Mouse (Mus musculus) heart, embryonic 11.5 days (tissue): ENCODE data around the gene Phf1. TPM values are rescaled to one million over a fixed set of nuclear protein-coding genes. Genes with fewer than 3 reads are reported as not detected.

Experiments
- ATAC-seq: fragments of 200-750 bp; cut with Nextera tagmentation; replicated peaks from 2 replicates; pipeline ENCODE4 v1.8.0; 2017; ENCODE audit warnings: moderate library complexity; ENCODE audit not compliant: insufficient number of reproducible peaks, low FRiP score, low TSS enrichment
- H3K27ac ChIP-seq: fragments of 300-500 bp; sonication (generic); 2 replicates; pipeline ENCODE4 v1.5.1; 2014; ENCODE audit warnings: mild to moderate bottlenecking, low read depth, low read length
- H3K27me3 ChIP-seq: fragments of 300-500 bp; sonication (generic); 2 replicates; pipeline ENCODE4 v1.6.1; 2014; ENCODE audit warnings: mild to moderate bottlenecking, low read length, mixed read lengths; ENCODE audit not compliant: control insufficient read depth, insufficient read depth
- H3K36me3 ChIP-seq: fragments of 300-500 bp; sonication (generic); 2 replicates; pipeline ENCODE4 v1.6.1; 2014; ENCODE audit warnings: mild to moderate bottlenecking, low read length, moderate library complexity, mixed read lengths; ENCODE audit not compliant: control insufficient read depth, insufficient read depth
- H3K4me1 ChIP-seq: fragments of 300-500 bp; sonication (generic); 2 replicates; pipeline ENCODE4 v1.6.1; 2014; ENCODE audit warnings: low read length; ENCODE audit not compliant: control insufficient read depth, insufficient read depth
- H3K4me2 ChIP-seq: fragments of 300-500 bp; sonication (generic); 2 replicates; pipeline ENCODE4 v1.6.1; 2014; ENCODE audit warnings: mild to moderate bottlenecking, moderate library complexity
- H3K4me3 ChIP-seq: fragments of 300-500 bp; sonication (generic); 2 replicates; pipeline ENCODE4 v1.5.1; 2014; ENCODE audit warnings: low read depth, low read length
- H3K9ac ChIP-seq: fragments of 300-500 bp; sonication (generic); 2 replicates; pipeline ENCODE4 v1.6.1; 2014; ENCODE audit warnings: mild to moderate bottlenecking, low read depth, low read length, moderate library complexity
- H3K9me3 ChIP-seq: fragments of 300-500 bp; sonication (generic); replicated peaks from 2 replicates; pipeline ENCODE4 v1.6.1; 2016; ENCODE audit warnings: low read length; ENCODE audit not compliant: control insufficient read depth
- WGBS: fragments of 180-500 bp; shearing (Covaris S2); extraction: QIAGEN DNeasy Blood & Tissue Kit; methylation state at CpG from one replicate; pipeline ENCODE4 v1.1.7; 2014; ENCODE audit not compliant: insufficient replicate concordance; 5-methylcytosine and 5-hydroxymethylcytosine counted together
- polyA plus RNA-seq: library from polyadenylated mRNA; unstranded; fragments of >200 nt; fragmentation: Nextera tagmentation; extraction: Ambion mirVana; gene quantifications from 2 replicates; pipeline ENCODE4 v1.2.1, GENCODE M21; 2014

The Phf1 gene
- polyA plus RNA-seq, 1 experiment from 2014 or later: 5.7 TPM

GRCm38 (mm10) chr17:26937883-26938695, 5.2 kb downstream of the Phf1 start:
- Histone ChIP-seq H3K9ac (peak overlapping the region; percentile 85), H3K27me3 (no peaks in the 10 kb centered on the region), H3K36me3 (peaks cover 9% of the 10 kb centered on the region), H3K4me1 (peaks cover 31% of the 10 kb centered on the region), H3K27ac (peak overlapping the region; percentile 96; the same call in 1 of the 2 replicates), H3K9me3 (no peaks in the 10 kb centered on the region), H3K4me2 (peak overlapping the region; percentile 99), H3K4me3 (peak overlapping the region; percentile 67)
- 55% methylated on average over 16 of the region's 16 CpGs for WGBS
- no peak for ATAC-seq

DNA sequence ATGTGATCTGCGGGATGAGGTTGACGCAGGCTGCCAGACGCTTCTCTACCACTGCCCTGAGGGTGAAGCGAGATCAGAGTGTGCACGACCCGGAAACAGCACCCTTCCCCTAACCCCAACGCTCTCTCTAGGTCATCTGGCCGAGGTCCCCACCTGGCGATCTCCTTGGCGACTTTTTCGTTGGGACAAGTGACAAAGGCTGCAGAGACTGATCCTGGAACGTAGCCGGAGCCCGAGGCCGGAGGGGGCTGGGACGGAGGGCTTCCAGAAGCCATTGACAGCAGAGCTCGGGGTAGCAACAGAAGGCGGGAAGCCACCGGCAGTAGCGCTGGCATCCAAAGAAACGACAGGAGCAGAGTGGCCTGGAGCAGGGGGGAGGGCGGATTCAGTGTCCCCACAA, 5.9 kb downstream of the Phf1 start:
- no peaks in the 10 kb centered on the region for H3K27me3 ChIP-seq
- peak overlapping the region; percentile 85 for H3K9ac ChIP-seq
- H3K4me1 ChIP-seq: peaks cover 30% of the 10 kb centered on the region
- peaks cover 9% of the 10 kb centered on the region for H3K36me3 ChIP-seq
- WGBS: 0% methylated on average over 22 of the region's 22 CpGs
- no peak for ATAC-seq
- H3K9me3 ChIP-seq: no peaks in the 10 kb centered on the region
- peak overlapping the region; percentile 67 for H3K4me3 ChIP-seq
- H3K27ac ChIP-seq: peak overlapping the region; percentile 96
- H3K4me2 ChIP-seq: peak overlapping the region; percentile 99

DNA sequence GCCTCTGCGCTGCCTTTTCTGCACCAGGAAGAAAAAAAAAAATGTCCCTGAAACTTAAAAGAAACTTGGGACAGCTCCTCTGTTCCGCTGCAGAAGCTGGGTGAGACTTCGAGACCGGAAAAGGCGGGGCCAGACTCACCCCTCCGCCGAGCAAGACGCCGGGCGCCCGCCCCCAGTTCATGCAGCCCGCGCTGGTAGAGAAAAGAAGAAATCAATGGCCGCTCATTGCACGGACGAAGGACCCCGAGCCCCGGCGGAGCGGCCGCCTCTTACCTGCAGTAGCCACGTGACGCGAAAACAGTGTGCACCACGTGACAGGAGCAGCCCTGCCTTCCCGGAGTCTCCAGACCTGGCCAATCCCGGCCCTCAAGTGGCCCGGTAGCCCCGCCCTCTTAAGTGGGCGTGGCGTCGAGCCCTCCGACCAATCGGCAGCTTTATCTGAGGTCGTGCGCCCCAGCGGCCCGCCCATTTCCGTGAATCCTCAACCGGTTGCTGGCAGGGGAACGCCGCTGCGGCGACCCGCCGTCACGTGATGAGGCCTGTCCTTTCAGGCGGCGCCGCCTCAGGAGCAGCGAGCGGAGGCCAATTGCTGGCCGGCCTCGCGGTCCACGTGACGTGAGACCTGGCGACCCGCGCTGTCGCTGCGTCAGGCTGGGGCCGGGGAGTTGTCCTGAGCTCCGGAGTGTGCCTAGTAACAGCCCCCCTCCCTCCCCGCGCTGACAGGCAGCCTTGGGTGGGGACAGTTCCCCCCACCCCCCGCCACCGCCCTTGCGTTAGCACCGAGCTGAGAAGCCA, 6.5 kb downstream of the Phf1 start, which contains the start of gene Cuta:
TSS of gene Cuta (minus strand) at position 392 of the 795 bp plus-strand sequence.
- peak within 1 kb of the TSS; percentile 85 for H3K9ac ChIP-seq
- peaks cover 9% of the 10 kb centered on the region for H3K36me3 ChIP-seq
- H3K27ac ChIP-seq: peak within 1 kb of the TSS; percentile 96
- H3K27me3 ChIP-seq: no peaks in the 10 kb centered on the region
- peak; percentile 91 for ATAC-seq
- H3K4me1 ChIP-seq: peaks cover 24% of the 10 kb centered on the region
- WGBS: under 1% methylated on average over 68 of the region's 70 CpGs
- H3K4me3 ChIP-seq: peak within 1 kb of the TSS; percentile 67
- H3K9me3 ChIP-seq: no peaks in the 10 kb centered on the region
- peak within 1 kb of the TSS; percentile 99 for H3K4me2 ChIP-seq

DNA sequence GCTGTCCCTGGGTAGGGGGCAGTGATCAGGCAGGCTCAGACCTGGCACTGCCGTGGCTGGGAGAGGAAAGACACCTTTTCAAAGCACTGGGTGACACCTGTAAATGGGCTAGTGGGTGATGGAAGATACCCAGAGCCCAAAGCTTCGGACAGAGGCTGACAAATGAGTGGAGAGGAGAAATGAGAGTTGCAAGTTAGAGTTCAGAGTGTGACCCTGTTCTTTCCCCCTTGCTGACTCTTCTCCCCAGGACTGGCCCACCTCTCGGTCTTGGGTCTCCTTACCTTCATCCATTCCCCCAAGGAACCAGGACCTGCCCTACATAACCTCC, 7.1 kb downstream of the Phf1 start:
- Histone ChIP-seq H3K27ac (peak overlapping the region; percentile 96), H3K9ac (peak overlapping the region; percentile 84), H3K4me2 (peak overlapping the region; percentile 99), H3K36me3 (peaks cover 5% of the 10 kb centered on the region), H3K4me1 (peaks cover 24% of the 10 kb centered on the region), H3K27me3 (no peaks in the 10 kb centered on the region), H3K9me3 (no peaks in the 10 kb centered on the region), H3K4me3 (peak overlapping the region; percentile 67)
- WGBS: 7% methylated on average over 3 of the region's 3 CpGs
- ATAC-seq: no peak

- 4% methylated on average over 23 of the region's 24 CpGs for WGBS
- no peaks in the 10 kb centered on the region for H3K9me3 ChIP-seq
- peaks cover 3% of the 10 kb centered on the region for H3K36me3 ChIP-seq
- no peaks in the 10 kb centered on the region for H3K27me3 ChIP-seq
- H3K4me1 ChIP-seq: peaks cover 32% of the 10 kb centered on the region
- no peak for ATAC-seq
- H3K4me3 ChIP-seq: peak within 1 kb of the TSS; percentile 67
- H3K27ac ChIP-seq: peak within 1 kb of the TSS; percentile 96
- H3K9ac ChIP-seq: peak within 1 kb of the TSS; percentile 84
- peak within 1 kb of the TSS; percentile 99 for H3K4me2 ChIP-seq
These were observed 8.4 kb downstream of the Phf1 start, which contains the start of gene Syngap1 for GRCm38 (mm10) chr17:26941031-26941789. TSS of gene Syngap1 (plus strand) at chr17:26941253.

DNA sequence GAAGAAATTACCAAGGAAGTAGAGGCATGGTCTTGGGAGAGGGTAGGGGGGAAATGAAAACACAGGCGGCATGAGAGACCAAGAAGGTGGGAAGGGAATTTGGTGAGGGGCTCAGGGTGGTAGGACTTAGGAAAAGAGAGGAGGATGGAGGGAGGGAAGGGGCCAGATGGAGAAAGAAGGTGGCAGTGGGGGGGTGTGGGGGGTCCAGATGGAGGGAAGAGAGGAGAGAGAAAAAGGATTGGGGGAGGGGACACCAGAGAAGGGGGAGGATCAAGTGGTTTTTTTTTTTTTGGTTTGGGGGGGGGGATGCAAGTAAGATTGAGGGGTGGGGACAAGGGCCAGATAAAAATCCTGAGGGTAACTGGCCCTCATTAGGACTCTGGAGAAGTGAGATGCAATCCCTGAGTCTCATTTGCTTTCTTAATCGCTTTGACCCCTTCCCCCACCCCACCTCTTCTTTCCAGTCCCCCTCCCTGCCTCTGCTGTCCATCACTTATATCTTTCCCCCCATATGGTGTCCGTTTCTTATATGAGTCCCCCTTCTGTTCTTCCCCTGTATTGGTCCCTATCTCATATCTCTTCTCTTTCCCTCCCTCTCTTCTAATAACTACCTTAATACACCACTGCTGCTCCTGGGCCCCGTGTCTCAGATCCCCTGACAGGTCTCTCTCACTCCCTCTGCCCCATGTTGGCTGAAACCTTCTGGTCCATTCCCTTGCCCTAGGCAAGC, 9.2 kb downstream of the Phf1 start:
- Histone ChIP-seq H3K4me2 (peak overlapping the region; percentile 99), H3K9me3 (no peaks in the 10 kb centered on the region), H3K4me1 (peaks cover 37% of the 10 kb centered on the region), H3K27me3 (no peaks in the 10 kb centered on the region), H3K9ac (peak overlapping the region; percentile 71), H3K4me3 (peak overlapping the region; percentile 59), H3K27ac (no peak overlapping the region), H3K36me3 (no peaks in the 10 kb centered on the region; the same call in none of the 2 replicates)
- no peak for ATAC-seq
- 9% methylated on average over 4 of the region's 4 CpGs for WGBS

DNA sequence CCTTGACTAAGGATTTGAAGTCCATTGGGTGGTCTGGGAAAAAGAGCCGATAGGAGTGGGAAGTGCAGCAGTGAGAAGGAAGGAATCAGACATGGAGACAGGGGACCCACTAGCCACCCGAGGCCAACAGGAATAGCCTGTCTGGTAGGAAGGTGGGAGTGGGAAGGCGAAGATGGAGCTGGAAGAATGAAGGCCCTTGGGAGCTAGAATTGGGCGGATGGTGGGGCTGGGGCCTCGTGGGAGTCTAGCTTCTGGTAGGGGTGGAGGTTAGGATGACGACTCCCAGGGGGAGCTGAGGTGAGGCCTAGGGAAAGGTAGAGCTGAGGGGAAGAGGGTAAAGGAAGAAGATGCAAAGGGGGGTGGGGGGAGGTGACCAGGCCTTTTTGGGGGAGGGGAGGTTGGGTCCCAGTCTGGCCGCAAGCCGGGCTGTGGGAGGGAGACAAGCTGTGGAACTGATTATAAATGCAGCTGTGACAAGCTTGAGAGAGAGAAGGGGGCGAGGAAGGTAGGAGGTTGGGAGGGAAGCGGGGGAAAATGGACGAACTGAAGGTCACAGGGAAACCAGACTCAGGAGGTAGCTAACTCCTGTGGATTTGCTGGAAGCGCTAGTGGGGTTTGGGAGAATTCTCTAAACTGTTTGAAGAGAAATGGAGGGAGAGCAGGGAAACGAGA, 13.1 kb downstream of the Phf1 start:
- Histone ChIP-seq H3K4me2 (peak overlapping the region; percentile 88), H3K4me1 (peaks cover 33% of the 10 kb centered on the region), H3K27me3 (peaks cover 3% of the 10 kb centered on the region; the same call in 1 of the 2 replicates), H3K27ac (peak overlapping the region; percentile 71), H3K36me3 (no peaks in the 10 kb centered on the region), H3K4me3 (peak overlapping the region; percentile 51), H3K9ac (peak overlapping the region; percentile 81), H3K9me3 (no peaks in the 10 kb centered on the region)
- WGBS: 29% methylated on average over 13 of the region's 13 CpGs
- no peak for ATAC-seq
